Mouse (Mus musculus): ENCODE data around the gene Olfr320. TPM values are rescaled to one million over a fixed set of nuclear protein-coding genes. Genes with fewer than 3 reads are reported as not detected.
A peak's percentile ranks its signal among the peaks of the same experiment; 100 is the strongest.

The Olfr320 gene
- total and polyA plus RNA-seq, 2 experiments from 2014 or later: not detected

DNA sequence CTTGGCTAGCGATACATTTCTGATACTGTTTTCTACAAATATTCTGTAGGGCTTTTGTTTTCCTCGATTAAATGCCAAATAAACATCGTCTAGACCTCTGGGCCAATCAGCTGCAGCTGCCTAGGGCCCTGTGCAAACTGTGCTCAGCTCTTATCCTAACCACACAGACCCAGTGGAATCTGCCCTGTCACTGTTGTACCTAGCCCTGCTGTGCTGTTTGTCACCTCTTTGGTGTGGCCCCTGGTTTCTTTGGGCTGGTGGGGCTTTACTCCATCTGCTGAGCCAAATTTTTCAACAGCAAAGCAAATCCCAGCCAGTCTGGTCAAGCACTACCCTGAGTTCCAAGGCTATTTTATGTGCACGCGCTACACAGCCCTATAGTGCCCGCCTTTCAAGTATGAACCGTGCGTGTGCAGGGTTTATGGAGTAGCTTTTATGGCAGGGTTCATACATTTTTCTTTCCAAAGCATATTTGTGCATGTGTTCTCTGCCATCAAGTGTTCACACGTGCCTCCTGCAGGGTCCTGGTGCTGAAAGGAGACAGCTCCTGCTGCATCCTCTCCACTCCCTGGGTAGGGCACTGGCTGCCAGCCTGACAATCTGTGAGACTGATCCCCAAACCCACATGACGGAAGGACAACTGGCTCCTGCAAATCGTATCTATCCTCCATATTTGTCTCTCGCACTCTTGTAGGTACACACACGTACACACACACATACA lies 39.1 kb upstream of the Olfr320 start:
- H3K27ac ChIP-seq (ENCODE audit: low read depth, low read length): no peak overlapping the region
- H3K27me3 ChIP-seq (ENCODE audit: insufficient read depth, low read length): no peaks in the 10 kb centered on the region
- no peak overlapping the region for H3K4me3 ChIP-seq (ENCODE audit: low read depth, low read length)
- no peaks in the 10 kb centered on the region for H3K9me3 ChIP-seq (ENCODE audit: low read length)
- ATAC-seq (ENCODE audit: low FRiP score) (no peak), DNase-seq (ENCODE audit: low spot score) (no peak)
- no peaks in the 10 kb centered on the region for H3K36me3 ChIP-seq (ENCODE audit: insufficient read depth, low read length)
- peaks cover 4% of the 10 kb centered on the region; the same call in 1 of the 2 replicates for H3K4me1 ChIP-seq (ENCODE audit: insufficient read depth, low read length)
- no peak overlapping the region for H3K4me2 ChIP-seq (ENCODE audit: low read depth, low read length, poor library complexity, severe bottlenecking)
- 84% methylated on average over 13 of the region's 13 CpGs for WGBS
- H3K9ac ChIP-seq (replicated peaks; ENCODE audit: low read length, poor library complexity, severe bottlenecking): no peak overlapping the region
- TF ChIP-seq CTCF (IDR thresholded peaks at IDR 0.05): no peak; the same call in 1 of the 2 replicates

- peak; percentile 55 for TF ChIP-seq CTCF (IDR thresholded peaks at IDR 0.05)
- H3K9ac ChIP-seq (replicated peaks; ENCODE audit: low read length, poor library complexity, severe bottlenecking): no peak overlapping the region
- H3K27me3 ChIP-seq (ENCODE audit: insufficient read depth, low read length): no peaks in the 10 kb centered on the region
- no peak overlapping the region for H3K4me3 ChIP-seq (ENCODE audit: low read depth, low read length)
- no peak overlapping the region for H3K4me2 ChIP-seq (ENCODE audit: low read depth, low read length, poor library complexity, severe bottlenecking)
- ATAC-seq (ENCODE audit: low FRiP score): no peak
- 37% methylated on average over 6 of the region's 6 CpGs for WGBS
- no peak for DNase-seq (ENCODE audit: low spot score)
- H3K36me3 ChIP-seq (ENCODE audit: insufficient read depth, low read length): no peaks in the 10 kb centered on the region
- no peak overlapping the region for H3K27ac ChIP-seq (ENCODE audit: low read depth, low read length)
- no peaks in the 10 kb centered on the region for H3K9me3 ChIP-seq (ENCODE audit: low read length)
- peaks cover 4% of the 10 kb centered on the region; the same call in 1 of the 2 replicates for H3K4me1 ChIP-seq (ENCODE audit: insufficient read depth, low read length)
Measured at GRCm38 (mm10) chr11:58643350-58643749, 37.5 kb upstream of the Olfr320 start.

GRCm38 (mm10) chr11:58655151-58655550 lies 25.7 kb upstream of the Olfr320 start:
- no peak overlapping the region for H3K4me3 ChIP-seq (ENCODE audit: low read depth, low read length)
- H3K27me3 ChIP-seq (ENCODE audit: insufficient read depth, low read length): no peaks in the 10 kb centered on the region
- no peak for TF ChIP-seq CTCF (IDR thresholded peaks at IDR 0.05)
- 91% methylated on average over 3 of the region's 3 CpGs for WGBS
- DNase-seq (ENCODE audit: low spot score) (no peak), ATAC-seq (ENCODE audit: low FRiP score) (no peak)
- H3K36me3 ChIP-seq (ENCODE audit: insufficient read depth, low read length): no peaks in the 10 kb centered on the region
- no peak overlapping the region for H3K9ac ChIP-seq (replicated peaks; ENCODE audit: low read length, poor library complexity, severe bottlenecking)
- H3K27ac ChIP-seq (ENCODE audit: low read depth, low read length): no peak overlapping the region
- H3K4me1 ChIP-seq (ENCODE audit: insufficient read depth, low read length): no peaks in the 10 kb centered on the region
- H3K9me3 ChIP-seq (ENCODE audit: low read length): no peaks in the 10 kb centered on the region
- H3K4me2 ChIP-seq (ENCODE audit: low read depth, low read length, poor library complexity, severe bottlenecking): no peak overlapping the region

DNA sequence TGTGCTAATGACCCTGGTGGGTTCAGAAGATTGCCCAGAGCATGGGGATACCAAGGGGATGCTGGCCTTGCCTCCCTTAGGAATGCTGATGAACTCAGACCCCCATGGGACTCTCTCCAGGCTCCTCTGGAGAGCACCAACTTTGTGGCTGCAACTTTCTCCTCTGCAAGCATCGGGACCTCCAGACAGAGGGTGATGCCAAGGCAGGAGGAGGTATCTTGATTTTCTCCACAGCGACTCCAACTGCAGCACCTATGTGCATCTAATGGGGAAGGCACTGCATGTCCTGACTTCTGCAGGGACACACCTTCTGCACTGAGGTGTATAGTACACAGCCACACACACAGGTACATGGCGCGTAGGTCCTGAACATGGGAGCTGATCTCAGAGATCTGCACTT lies 22.3 kb upstream of the Olfr320 start, which contains the start of gene Olfr322:
Gene Olfr322, plus strand, starts transcription at position 187 of the 400 bp plus-strand sequence.
- H3K27ac ChIP-seq (ENCODE audit: low read depth, low read length): no peak within 1 kb of the TSS
- H3K4me1 ChIP-seq (ENCODE audit: insufficient read depth, low read length): no peaks in the 10 kb centered on the region
- H3K9me3 ChIP-seq (ENCODE audit: low read length): no peaks in the 10 kb centered on the region
- no peak within 1 kb of the TSS for H3K9ac ChIP-seq (replicated peaks; ENCODE audit: low read length, poor library complexity, severe bottlenecking)
- no peaks in the 10 kb centered on the region for H3K27me3 ChIP-seq (ENCODE audit: insufficient read depth, low read length)
- no peak for DNase-seq (ENCODE audit: low spot score)
- H3K4me3 ChIP-seq (ENCODE audit: low read depth, low read length): no peak within 1 kb of the TSS
- TF ChIP-seq CTCF (IDR thresholded peaks at IDR 0.05): no peak
- 86% methylated on average over 4 of the region's 4 CpGs for WGBS
- no peak within 1 kb of the TSS for H3K4me2 ChIP-seq (ENCODE audit: low read depth, low read length, poor library complexity, severe bottlenecking)
- no peaks in the 10 kb centered on the region for H3K36me3 ChIP-seq (ENCODE audit: insufficient read depth, low read length)
- ATAC-seq (ENCODE audit: low FRiP score): no peak

- Histone ChIP-seq H3K27ac (ENCODE audit: low read depth, low read length) (no peak overlapping the region), H3K9ac (replicated peaks; ENCODE audit: low read length, poor library complexity, severe bottlenecking) (no peak overlapping the region), H3K4me1 (ENCODE audit: insufficient read depth, low read length) (no peaks in the 10 kb centered on the region), H3K27me3 (ENCODE audit: insufficient read depth, low read length) (no peaks in the 10 kb centered on the region), H3K9me3 (ENCODE audit: low read length) (no peaks in the 10 kb centered on the region), H3K4me3 (ENCODE audit: low read depth, low read length) (no peak overlapping the region), H3K4me2 (ENCODE audit: low read depth, low read length, poor library complexity, severe bottlenecking) (no peak overlapping the region), H3K36me3 (ENCODE audit: insufficient read depth, low read length) (no peaks in the 10 kb centered on the region)
- DNase-seq (ENCODE audit: low spot score) (no peak), ATAC-seq (ENCODE audit: low FRiP score) (no peak)
- 0 out of 2 replicates have a peak, but pooled peaks have one; percentile 9 for TF ChIP-seq CTCF (IDR thresholded peaks at IDR 0.05)
Measured at GRCm38 (mm10) chr11:58669252-58669651, 11.6 kb upstream of the Olfr320 start.

GRCm38 (mm10) chr11:58671825-58672224 lies 9.1 kb upstream of the Olfr320 start:
- Histone ChIP-seq H3K27me3 (ENCODE audit: insufficient read depth, low read length) (no peaks in the 10 kb centered on the region), H3K4me2 (ENCODE audit: low read depth, low read length, poor library complexity, severe bottlenecking) (no peak overlapping the region), H3K27ac (ENCODE audit: low read depth, low read length) (no peak overlapping the region), H3K9ac (replicated peaks; ENCODE audit: low read length, poor library complexity, severe bottlenecking) (no peak overlapping the region), H3K36me3 (ENCODE audit: insufficient read depth, low read length) (no peaks in the 10 kb centered on the region), H3K4me1 (ENCODE audit: insufficient read depth, low read length) (no peaks in the 10 kb centered on the region), H3K4me3 (ENCODE audit: low read depth, low read length) (no peak overlapping the region), H3K9me3 (ENCODE audit: low read length) (no peaks in the 10 kb centered on the region)
- ATAC-seq (ENCODE audit: low FRiP score): no peak
- 47% methylated on average over 4 of the region's 4 CpGs for WGBS
- DNase-seq (ENCODE audit: low spot score): no peak
- TF ChIP-seq CTCF (IDR thresholded peaks at IDR 0.05): peak; percentile 39
